Mouse (Mus musculus) macrophage (primary cell): Measurements from ENCODE around the gene Mbtps1. TPM values are rescaled to one million over a fixed set of nuclear protein-coding genes. Genes with fewer than 3 reads are reported as not detected.

ENCODE experiments used
- H3K27ac ChIP-seq: fragments of 350-480 bp; formaldehyde crosslinking; 2 replicates; pipeline ENCODE4 v1.9.0; 2021
- H3K36me3 ChIP-seq: fragments of 350-480 bp; formaldehyde crosslinking; 2 replicates; pipeline ENCODE4 v1.9.0; 2021; ENCODE audit errors: inconsistent target
- H3K4me3 ChIP-seq: fragments of 350-480 bp; formaldehyde crosslinking; 2 replicates; pipeline ENCODE4 v1.9.0; 2021; ENCODE audit errors: inconsistent target
- H3K79me2 ChIP-seq: fragments of 350-480 bp; formaldehyde crosslinking; 2 replicates; pipeline ENCODE4 v1.9.0; 2021; ENCODE audit errors: inconsistent target
- WGBS: methylation state at CpG from one replicate; pipeline ENCODE4 v1.1.7; 2026; ENCODE audit warnings: inconsistent platforms; ENCODE audit not compliant: missing documents; 5-methylcytosine and 5-hydroxymethylcytosine counted together
- polyA plus RNA-seq: library from polyadenylated mRNA; stranded (reverse); fragments of 250-400 nt; gene quantifications from 3 replicates; pipeline ENCODE4 v1.2.4, GENCODE M21; 2018; ENCODE audit warnings: inconsistent platforms
- total RNA-seq, 78 experiments: library from RNA; depleted of rRNA; stranded (reverse); fragments of 250-400 nt; gene quantifications; 1 replicate in 9 of 78; 2 replicates in 24 of 78; 3 replicates in 43 of 78; 4 replicates in 2 of 78; pipeline ENCODE4 v1.2.4; 2018; ENCODE audit warnings: inconsistent platforms in 56 of 78

Gene Mbtps1
- total RNA-seq (2018; cell fraction: chromatin; rRNA removed) = 100 to 1,000 TPM in 15 of 26 experiments, 10 to 100 TPM in 11; 48.8 to 173 (median 113) TPM
- 10 to 100 TPM; 15.1 to 41.5 (median 26.2) TPM for total RNA-seq (2018; cell fraction: cytosol; rRNA removed)
- 100 to 1,000 TPM in 5 of 26 experiments, 10 to 100 TPM in 21; 40.2 to 122 (median 61.3) TPM for total RNA-seq (2018; cell fraction: nucleus; rRNA removed)
- 27.0 to 33.7 TPM (median 28.9 TPM) in 3 replicates for polyA plus RNA-seq

- WGBS = 3% methylated on average over 59 of the region's 63 CpGs
These were observed at the start of gene Mbtps1 for GRCm38 (mm10) chr8:119558603-119559401. Gene Mbtps1, minus strand, starts transcription at chr8:119558735.

GRCm38 (mm10) chr8:119606224-119606623 lies 47.7 kb upstream of the Mbtps1 start:
- 88% methylated on average over 2 of the region's 2 CpGs for WGBS

More at GRCm38 (mm10) chr8:119558603-119559401, at the start of gene Mbtps1:
- peaks cover 44% of the 10 kb centered on the region for H3K79me2 ChIP-seq
- peaks cover 22% of the 10 kb centered on the region for H3K36me3 ChIP-seq
- peak within 1 kb of the TSS; percentile 68 for H3K27ac ChIP-seq
- H3K4me3 ChIP-seq = peak within 1 kb of the TSS; percentile 92

GRCm38 (mm10) chr8:119604996-119605395 lies 46.5 kb upstream of the Mbtps1 start, which contains the start of gene Taf1c:
Gene Taf1c, minus strand, starts transcription at chr8:119605222.
- H3K79me2 ChIP-seq = peaks cover 11% of the 10 kb centered on the region; the same call in 1 of the 2 replicates
- peak within 1 kb of the TSS; percentile 93 for H3K4me3 ChIP-seq
- WGBS = under 1% methylated on average over 23 of the region's 23 CpGs
- peaks cover 24% of the 10 kb centered on the region; the same call in 1 of the 2 replicates for H3K36me3 ChIP-seq
- peak within 1 kb of the TSS; percentile 54 for H3K27ac ChIP-seq

More at GRCm38 (mm10) chr8:119606224-119606623, 47.7 kb upstream of the Mbtps1 start:
- Histone ChIP-seq H3K4me3 (no peak overlapping the region), H3K79me2 (peaks cover 11% of the 10 kb centered on the region; the same call in 1 of the 2 replicates), H3K36me3 (peaks cover 12% of the 10 kb centered on the region; the same call in 1 of the 2 replicates), H3K27ac (no peak overlapping the region)

- peaks cover 11% of the 10 kb centered on the region; the same call in 1 of the 2 replicates for H3K79me2 ChIP-seq
- H3K27ac ChIP-seq = peak overlapping the region; percentile 54
- WGBS = 40% methylated on average over 12 of the region's 12 CpGs
- peaks cover 24% of the 10 kb centered on the region; the same call in 1 of the 2 replicates for H3K36me3 ChIP-seq
- peak overlapping the region; percentile 93 for H3K4me3 ChIP-seq
These were observed 45.9 kb upstream of the Mbtps1 start for GRCm38 (mm10) chr8:119604398-119604803.

GRCm38 (mm10) chr8:119603771-119604170 lies 45.2 kb upstream of the Mbtps1 start:
- 79% methylated on average over 4 of the region's 4 CpGs for WGBS
- no peak overlapping the region for H3K27ac ChIP-seq

GRCm38 (mm10) chr8:119591456-119591855 lies 32.9 kb upstream of the Mbtps1 start:
- H3K4me3 ChIP-seq = no peak overlapping the region
- 93% methylated on average over 6 of the region's 7 CpGs for WGBS
- H3K79me2 ChIP-seq = no peaks in the 10 kb centered on the region
- no peak overlapping the region for H3K27ac ChIP-seq
- H3K36me3 ChIP-seq = no peaks in the 10 kb centered on the region

More at GRCm38 (mm10) chr8:119603771-119604170, 45.2 kb upstream of the Mbtps1 start:
- H3K36me3 ChIP-seq = peaks cover 28% of the 10 kb centered on the region; the same call in 1 of the 2 replicates
- H3K79me2 ChIP-seq = peaks cover 11% of the 10 kb centered on the region; the same call in 1 of the 2 replicates
- H3K4me3 ChIP-seq = peak overlapping the region; percentile 93; the same call in 1 of the 2 replicates

GRCm38 (mm10) chr8:119590348-119590747 lies 31.8 kb upstream of the Mbtps1 start:
- Histone ChIP-seq H3K79me2 (no peaks in the 10 kb centered on the region), H3K36me3 (no peaks in the 10 kb centered on the region), H3K4me3 (no peak overlapping the region), H3K27ac (no peak overlapping the region)
- 80% methylated on average over 14 of the region's 14 CpGs for WGBS

- no peak overlapping the region for H3K4me3 ChIP-seq
- no peaks in the 10 kb centered on the region for H3K36me3 ChIP-seq
- 75% methylated on average over 10 of the region's 10 CpGs for WGBS
- H3K79me2 ChIP-seq = no peaks in the 10 kb centered on the region
- no peak overlapping the region for H3K27ac ChIP-seq
These were observed 30.3 kb upstream of the Mbtps1 start for GRCm38 (mm10) chr8:119588844-119589243.

- 75% methylated on average over 4 of the region's 4 CpGs for WGBS
- Histone ChIP-seq H3K4me3 (no peak overlapping the region), H3K36me3 (no peaks in the 10 kb centered on the region), H3K79me2 (no peaks in the 10 kb centered on the region), H3K27ac (no peak overlapping the region)
These were observed 29.8 kb upstream of the Mbtps1 start for GRCm38 (mm10) chr8:119588321-119588720.

GRCm38 (mm10) chr8:119585901-119586300 lies 27.4 kb upstream of the Mbtps1 start:
- Histone ChIP-seq H3K79me2 (no peaks in the 10 kb centered on the region), H3K27ac (no peak overlapping the region), H3K4me3 (no peak overlapping the region), H3K36me3 (no peaks in the 10 kb centered on the region)
- 14% methylated on average over 20 of the region's 24 CpGs for WGBS

GRCm38 (mm10) chr8:119580441-119581161 lies 22.1 kb upstream of the Mbtps1 start:
- Histone ChIP-seq H3K36me3 (no peaks in the 10 kb centered on the region), H3K79me2 (no peaks in the 10 kb centered on the region), H3K4me3 (no peak overlapping the region), H3K27ac (no peak overlapping the region)
- 92% methylated on average over 5 of the region's 5 CpGs for WGBS

GRCm38 (mm10) chr8:119579096-119579495 lies 20.6 kb upstream of the Mbtps1 start:
- Histone ChIP-seq H3K27ac (no peak overlapping the region), H3K79me2 (peaks cover 7% of the 10 kb centered on the region), H3K4me3 (no peak overlapping the region), H3K36me3 (no peaks in the 10 kb centered on the region)
- 56% methylated on average over 13 of the region's 13 CpGs for WGBS

GRCm38 (mm10) chr8:119575366-119575726 lies 16.8 kb upstream of the Mbtps1 start:
- Histone ChIP-seq H3K36me3 (no peaks in the 10 kb centered on the region), H3K79me2 (peaks cover 44% of the 10 kb centered on the region), H3K27ac (no peak overlapping the region), H3K4me3 (no peak overlapping the region; the same call in 1 of the 2 replicates)
- WGBS = 4% methylated on average over 16 of the region's 16 CpGs
